ENCODE assay signal across 19 mouse cellular contexts in genomic region chr13:47112924-47113323, GRCm38 (mm10). TPM values are rescaled to one million over a fixed set of nuclear protein-coding genes. Genes with fewer than 3 reads are reported as not detected.
DNase-seq lines count a peak whose midpoint lies in the region; ATAC-seq and TF ChIP-seq lines count a peak whose summit lies in the region.
"Had no signal": no experiment of that assay in that cellular context is flagged by ENCODE, and none has a peak within 500 bp of the region (broad histone marks: within the 10 kb centered on the region; RNA-seq: fewer than 3 reads in every experiment).

No protein-coding gene starts in this region.

- no peak overlapping the region for H3K4me3 ChIP-seq in lung, embryonic 16.5 days (ENCODE audit: low read length)
- no peak overlapping the region for H3K4me3 ChIP-seq in liver, embryonic 11.5 days (ENCODE audit: low read depth, low read length)
- no peak overlapping the region for H3K4me3 ChIP-seq in myocyte
- H3K4me3 ChIP-seq in hindbrain, embryonic 12.5 days = no peak overlapping the region
- H3K4me3 ChIP-seq: forebrain, embryonic 10.5 days; heart, adult 2 months had no signal

- H3ac ChIP-seq in myocyte (ENCODE audit: control insufficient read depth, insufficient read length) = no peak overlapping the region

- ATAC-seq in lung, embryonic 16.5 days (ENCODE audit: low read depth) = peak; percentile 54; the same call in 1 of the 2 replicates
- peak; percentile 83 for ATAC-seq in liver, embryonic 11.5 days (replicated peaks; ENCODE audit: low FRiP score)
- no peak for ATAC-seq in hindbrain, embryonic 12.5 days (ENCODE audit: low FRiP score)

- peaks cover 5% of the 10 kb centered on the region; the same call in 1 of the 2 replicates for H3K4me1 ChIP-seq in lung, embryonic 16.5 days (replicated peaks; ENCODE audit: control insufficient read depth, insufficient read depth, low read length)
- H3K4me1 ChIP-seq in liver, embryonic 11.5 days (replicated peaks; ENCODE audit: control insufficient read depth, insufficient read depth, low read length) = peaks cover 34% of the 10 kb centered on the region
- no peaks in the 10 kb centered on the region for H3K4me1 ChIP-seq in hindbrain, embryonic 12.5 days

- DNase-seq in lung, postnatal 4 days = no peak
- DNase-seq in c-Kit-positive CD71-positive TER-119-negative erythroid progenitor cells, embryonic 14.5 days (ENCODE audit: low read depth) = peak; percentile 94
- no peak for DNase-seq in liver, embryonic 11.5 days (ENCODE audit: low spot score)
- DNase-seq in cerebellum, adult 9-10 months = no peak
- no peak for DNase-seq in B cell, adult 2 months
- DNase-seq: adrenal gland, postnatal 10 days; cerebellum, adult 18-20 months; embryo, embryonic 11 days; heart, adult 2 months; layer of hippocampus, adult 9-11 months; left cerebral cortex, postnatal 4 days; thymus, adult 2 months had no signal

- TF ChIP-seq POLR2A in myocyte (IDR thresholded peaks at IDR 0.05; ENCODE audit: insufficient read length, low read depth) = no peak

- H3K27me3 ChIP-seq in lung, embryonic 16.5 days (ENCODE audit: control insufficient read depth, insufficient read depth, low read depth, low read length) = no peaks in the 10 kb centered on the region
- H3K27me3 ChIP-seq in liver, embryonic 11.5 days (replicated peaks; ENCODE audit: control insufficient read depth, insufficient read depth, low read length) = no peaks in the 10 kb centered on the region
- H3K27me3 ChIP-seq in myocyte (ENCODE audit: control insufficient read depth, insufficient read depth, insufficient read length) = no peaks in the 10 kb centered on the region
- H3K27me3 ChIP-seq in hindbrain, embryonic 12.5 days = no peaks in the 10 kb centered on the region
- H3K27me3 ChIP-seq: CH12.LX had no signal

- H3K36me3 ChIP-seq in lung, embryonic 16.5 days (ENCODE audit: control insufficient read depth, insufficient read depth, low read length) = no peaks in the 10 kb centered on the region
- H3K36me3 ChIP-seq in liver, embryonic 11.5 days (ENCODE audit: control insufficient read depth, insufficient read depth, low read length) = no peaks in the 10 kb centered on the region
- H3K36me3 ChIP-seq in myocyte (ENCODE audit: control insufficient read depth, insufficient read depth) = no peaks in the 10 kb centered on the region
- no peaks in the 10 kb centered on the region for H3K36me3 ChIP-seq in hindbrain, embryonic 12.5 days
- H3K36me3 ChIP-seq: forebrain, embryonic 10.5 days had no signal

- no peak overlapping the region for H3K9ac ChIP-seq in lung, embryonic 16.5 days (ENCODE audit: low read length)
- H3K9ac ChIP-seq in liver, embryonic 11.5 days (ENCODE audit: low read depth, low read length) = no peak overlapping the region
- H3K9ac ChIP-seq in hindbrain, embryonic 12.5 days = no peak overlapping the region

- no peak overlapping the region for H3K27ac ChIP-seq in lung, embryonic 16.5 days (ENCODE audit: low read length)
- peak overlapping the region; percentile 76; the same call in 1 of the 2 replicates for H3K27ac ChIP-seq in liver, embryonic 11.5 days (ENCODE audit: low read depth, low read length)
- no peak overlapping the region for H3K27ac ChIP-seq in hindbrain, embryonic 12.5 days
- H3K27ac ChIP-seq: forebrain, embryonic 10.5 days; heart, adult 2 months; kidney, postnatal 0 days; macrophage had no signal

- no peaks in the 10 kb centered on the region for H3K9me3 ChIP-seq in lung, embryonic 16.5 days (ENCODE audit: control insufficient read depth, low read length)
- H3K9me3 ChIP-seq in liver, embryonic 11.5 days (ENCODE audit: control insufficient read depth, low read length) = no peaks in the 10 kb centered on the region
- H3K9me3 ChIP-seq in hindbrain, embryonic 12.5 days (replicated peaks) = no peaks in the 10 kb centered on the region
- H3K9me3 ChIP-seq: forebrain, embryonic 10.5 days had no signal

- no peak overlapping the region for H3K4me2 ChIP-seq in lung, embryonic 16.5 days (ENCODE audit: low read depth, low read length)
- peak overlapping the region; percentile 29; the same call in 1 of the 2 replicates for H3K4me2 ChIP-seq in liver, embryonic 11.5 days
- H3K4me2 ChIP-seq in myocyte (ENCODE audit: low read depth) = peak overlapping the region; percentile 7
- H3K4me2 ChIP-seq in hindbrain, embryonic 12.5 days (replicated peaks) = no peak overlapping the region

- H3K79me2 ChIP-seq in myocyte (ENCODE audit: control insufficient read depth, insufficient read depth) = no peaks in the 10 kb centered on the region

- WGBS in lung, embryonic 16.5 days = 35% methylated on average over 3 of the region's 3 CpGs
- 32% methylated on average over 3 of the region's 3 CpGs for WGBS in liver, embryonic 11.5 days
- WGBS in hindbrain, embryonic 12.5 days = 72% methylated on average over 3 of the region's 3 CpGs

TF ChIP-seq in myocyte, 11 proteins besides CTCF, POLR2A, EP300 and RAD21:
- no peak for TF ChIP-seq REST (IDR thresholded peaks at IDR 0.05; ENCODE audit: insufficient read depth, insufficient read length)
- TF ChIP-seq MYOG (IDR thresholded peaks at IDR 0.05; ENCODE audit: control insufficient read depth in 1 of 3, insufficient read depth in 1 of 3, insufficient read length in 2 of 3, low read depth in 2 of 3) = no peak
- TF ChIP-seq USF1 (IDR thresholded peaks at IDR 0.05; ENCODE audit: low read depth) = no peak
- no peak for TF ChIP-seq E2F4 (IDR thresholded peaks at IDR 0.05; ENCODE audit: insufficient read depth)
- no peak for TF ChIP-seq MAX (IDR thresholded peaks at IDR 0.05; ENCODE audit: low read depth)
- TF ChIP-seq TCF3 (IDR thresholded peaks at IDR 0.05; ENCODE audit: insufficient read length, low read depth) = no peak
- TF ChIP-seq TCF12 (IDR thresholded peaks at IDR 0.05; ENCODE audit: insufficient read depth, poor library complexity, severe bottlenecking) = no peak
- no peak for TF ChIP-seq SRF (IDR thresholded peaks at IDR 0.05; ENCODE audit: control insufficient read depth, insufficient read length, low read depth)
- no peak for TF ChIP-seq CEBPB (IDR thresholded peaks at IDR 0.05; ENCODE audit: insufficient read depth, poor library complexity, severe bottlenecking)
- no peak for TF ChIP-seq MYOD1 (IDR thresholded peaks at IDR 0.05; ENCODE audit: control insufficient read depth in 1 of 3, insufficient read length in 2 of 3, low read depth in 2 of 3)
- no peak for TF ChIP-seq POLR2AphosphoS2 (IDR thresholded peaks at IDR 0.05; ENCODE audit: insufficient read length, low read depth)

RNA-seq across cellular contexts. Expression of gene Dek, which starts 6.9 kb away (rescaled TPM):
- 221 and 256 TPM in 2 replicates for polyA plus RNA-seq in lung, embryonic 16.5 days (2015; fragmentation: Nextera tagmentation; extraction: Ambion mirVana)
- 366 and 391 TPM in 2 replicates for polyA plus RNA-seq in liver, embryonic 11.5 days (2014; fragmentation: Nextera tagmentation; extraction: Ambion mirVana)
- polyA plus RNA-seq in myocyte (2012; fragmentation: generic; extraction: Trizol) = 11.2 TPM
- polyA plus RNA-seq in hindbrain, embryonic 12.5 days (2016; fragmentation: Nextera tagmentation; extraction: Ambion mirVana) = 251 and 254 TPM in 2 replicates

RNA-seq across cellular contexts. Expression of gene Rnf144b, which starts 9.5 kb away (rescaled TPM):
- 1.4 and 1.5 TPM in 2 replicates for polyA plus RNA-seq in lung, embryonic 16.5 days (2015; fragmentation: Nextera tagmentation; extraction: Ambion mirVana)
- polyA plus RNA-seq in liver, embryonic 11.5 days (2014; fragmentation: Nextera tagmentation; extraction: Ambion mirVana) = 0.55 and 0.90 TPM in 2 replicates
- 0.17 TPM for polyA plus RNA-seq in myocyte (2012; fragmentation: generic; extraction: Trizol)
- 0.62 and 1.0 TPM in 2 replicates for polyA plus RNA-seq in hindbrain, embryonic 12.5 days (2016; fragmentation: Nextera tagmentation; extraction: Ambion mirVana)

Comparison
In these comparisons a context has a peak if more than half of its experiments do, and no peak if none do; other contexts are left out.
1. H3K4me2 ChIP-seq: peak in liver, embryonic 11.5 days (single experiment) and myocyte (single experiment); none in lung, embryonic 16.5 days (single experiment) and hindbrain, embryonic 12.5 days (single experiment).
2. RNA of gene Dek, which starts 6.9 kb away (polyA plus RNA-seq): 366 to 391 TPM in liver, embryonic 11.5 days, 221 to 256 TPM in lung, embryonic 16.5 days and 251 to 254 TPM in hindbrain, embryonic 12.5 days; 11.2 TPM in myocyte (single experiment); every median in the first group is over 10 times any median in the second.